Mouse (Mus musculus) neutrophil, adult 65 days (primary cell): ENCODE results near the gene Bag5. TPM values are rescaled to one million over a fixed set of nuclear protein-coding genes. Genes with fewer than 3 reads are reported as not detected.

ENCODE experiments used
- total RNA-seq: library from RNA; stranded (reverse); gene quantifications from 2 replicates; pipeline ENCODE4 v1.2.4, GENCODE M21; 2023

Gene Bag5
- 9.5 and 11.0 TPM in 2 replicates for total RNA-seq

GRCm38 (mm10) chr12:111713004-111713651, at the start of gene Bag5, which contains the start of gene Apopt1:
Bag5 (minus strand) TSS chr12:111713257.
Apopt1 (plus strand) TSS chr12:111713261.

GRCm38 (mm10) chr12:111758381-111759175, 45.5 kb upstream of the Bag5 start, which contains the start of gene Klc1:
Klc1 (plus strand) TSS chr12:111758849.

GRCm38 (mm10) chr12:111677882-111678669, 35.0 kb downstream of the Bag5 start, which contains the start of gene Trmt61a:
Trmt61a (plus strand) TSS chr12:111678105.

GRCm38 (mm10) chr12:111672176-111672575, 40.9 kb downstream of the Bag5 start, which contains the start of gene Ckb:
Ckb (minus strand) TSS chr12:111672338.

Other genes with a start within 250 kb of the Bag5 start
- 0.51 TPM in 1 of 2 replicates, not detected in the other for gene Gm266, start 227.4 kb downstream of the Bag5 start, total RNA-seq
- gene Eif5, start 175.2 kb downstream of the Bag5 start, total RNA-seq: 829 and 1,042 TPM in 2 replicates
- gene Mark3, start 138.7 kb downstream of the Bag5 start, total RNA-seq: 55.9 and 72.8 TPM in 2 replicates
- 2.4 and 2.6 TPM in 2 replicates for gene Ckb, start 40.9 kb downstream of the Bag5 start, total RNA-seq
- 1.2 and 2.2 TPM in 2 replicates for gene Trmt61a, start 35.2 kb downstream of the Bag5 start, total RNA-seq
- gene Apopt1, start within 50 bp of the Bag5 start, total RNA-seq: 9.8 and 10.3 TPM in 2 replicates
- 42.7 and 44.9 TPM in 2 replicates for gene Klc1, start 45.6 kb upstream of the Bag5 start, total RNA-seq
- gene Xrcc3, start 100.6 kb upstream of the Bag5 start, total RNA-seq: 2.3 and 6.0 TPM in 2 replicates
- 2.7 and 3.9 TPM in 2 replicates for gene Zfyve21, start 100.9 kb upstream of the Bag5 start, total RNA-seq
- gene Ppp1r13b, start 194.9 kb upstream of the Bag5 start, total RNA-seq: 1.1 and 1.5 TPM in 2 replicates